Mouse (Mus musculus): ENCODE results near the gene Fam114a1.

DNA sequence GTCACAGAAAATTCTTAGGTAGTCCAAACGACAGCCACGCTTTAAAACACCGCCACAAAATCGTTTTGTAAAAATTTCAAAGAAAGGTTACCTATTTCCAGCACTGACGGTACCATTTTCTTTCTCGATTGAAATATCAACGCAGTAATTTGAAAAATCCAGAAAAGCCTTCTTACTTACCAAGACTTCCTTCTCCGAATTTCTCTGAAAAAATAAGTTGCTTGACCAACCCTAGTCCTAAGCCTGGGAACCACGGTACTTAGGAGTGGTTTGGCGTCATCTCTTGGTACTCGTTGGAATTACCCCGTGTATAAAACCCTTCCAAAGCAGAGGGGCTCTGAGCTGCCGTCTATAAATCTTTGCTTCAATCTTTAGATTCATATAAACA lies 10.0 kb upstream of the Fam114a1 start, which contains the start of gene Tlr6:
- TF ChIP-seq CTCF (IDR thresholded peaks at IDR 0.05; ENCODE audit: low read depth) (no peak), EP300 (IDR thresholded peaks at IDR 0.05; ENCODE audit: low read depth) (no peak)

Measured in liver, embryonic 14.5 days (tissue).